In genomic region chr5:134747947-134748618, GRCm38 (mm10) we compare ENCODE assay signal across 9 mouse cellular contexts. TPM values are rescaled to one million over a fixed set of nuclear protein-coding genes. Genes with fewer than 3 reads are reported as not detected.
A peak's percentile ranks its signal among the peaks of the same experiment; 100 is the strongest.
DNase-seq lines count a peak whose midpoint lies in the region; ATAC-seq lines count a peak whose summit lies in the region.
"Had no signal": no experiment of that assay in that cellular context is flagged by ENCODE, and none has a peak within 500 bp of the region (broad histone marks: within the 10 kb centered on the region; RNA-seq: fewer than 3 reads in every experiment).

No protein-coding gene starts in this region.

- H3K9me3 ChIP-seq in intestine, embryonic 16.5 days (ENCODE audit: control insufficient read depth, low read length) = no peaks in the 10 kb centered on the region
- no peaks in the 10 kb centered on the region for H3K9me3 ChIP-seq in midbrain, embryonic 11.5 days (ENCODE audit: control insufficient read depth, low read length)
- H3K9me3 ChIP-seq in stomach, embryonic 15.5 days = no peaks in the 10 kb centered on the region

- H3K36me3 ChIP-seq in intestine, embryonic 16.5 days (ENCODE audit: control insufficient read depth, insufficient read depth, low read length) = no peaks in the 10 kb centered on the region
- no peaks in the 10 kb centered on the region for H3K36me3 ChIP-seq in midbrain, embryonic 11.5 days (ENCODE audit: control insufficient read depth, insufficient read depth, low read length)
- H3K36me3 ChIP-seq in stomach, embryonic 15.5 days = no peaks in the 10 kb centered on the region

- H3K4me2 ChIP-seq in intestine, embryonic 16.5 days (ENCODE audit: low read depth, low read length) = no peak overlapping the region; the same call in 1 of the 2 replicates
- peak overlapping the region; percentile 74 for H3K4me2 ChIP-seq in midbrain, embryonic 11.5 days
- H3K4me2 ChIP-seq in stomach, embryonic 15.5 days = peak overlapping the region; percentile 77; the same call in 1 of the 2 replicates

- ATAC-seq in granulocyte monocyte progenitor cell, adult 5-6 weeks (replicated peaks; ENCODE audit: poor library complexity, severe bottlenecking) = peak; percentile 75
- ATAC-seq in intestine, embryonic 16.5 days = no peak; the same call in 1 of the 2 replicates
- peak; percentile 41; the same call in 1 of the 2 replicates for ATAC-seq in midbrain, embryonic 11.5 days (ENCODE audit: low FRiP score)
- 0 out of 2 replicates have a peak, but pooled peaks have one; percentile 16 for ATAC-seq in stomach, embryonic 15.5 days (ENCODE audit: insufficient read depth, low FRiP score, low read depth)

- no peak overlapping the region for H3K4me3 ChIP-seq in intestine, embryonic 16.5 days (ENCODE audit: low read length)
- H3K4me3 ChIP-seq in midbrain, embryonic 11.5 days (ENCODE audit: low read depth, low read length) = no peak overlapping the region; the same call in 1 of the 2 replicates
- H3K4me3 ChIP-seq in stomach, embryonic 15.5 days (replicated peaks) = peak overlapping the region; percentile 53; the same call in 1 of the 2 replicates
- H3K4me3 ChIP-seq: erythroblast, embryonic 14.5 days had no signal

- H3K4me1 ChIP-seq in intestine, embryonic 16.5 days (ENCODE audit: control insufficient read depth, insufficient read depth, low read length) = peaks cover 21% of the 10 kb centered on the region
- H3K4me1 ChIP-seq in midbrain, embryonic 11.5 days (ENCODE audit: control insufficient read depth, insufficient read depth, low read length) = peaks cover 4% of the 10 kb centered on the region
- peaks cover 14% of the 10 kb centered on the region for H3K4me1 ChIP-seq in stomach, embryonic 15.5 days

- peak overlapping the region; percentile 52; the same call in 1 of the 2 replicates for H3K27ac ChIP-seq in intestine, embryonic 16.5 days (ENCODE audit: low read length)
- no peak overlapping the region for H3K27ac ChIP-seq in midbrain, embryonic 11.5 days (ENCODE audit: low read depth, low read length)
- H3K27ac ChIP-seq in stomach, embryonic 15.5 days = peak overlapping the region; percentile 89

- H3K9ac ChIP-seq in intestine, embryonic 16.5 days (ENCODE audit: low read depth, low read length) = 0 out of 2 replicates have a peak overlapping the region, but pooled peaks have one; percentile 75
- H3K9ac ChIP-seq in midbrain, embryonic 11.5 days (ENCODE audit: low read length) = no peak overlapping the region
- no peak overlapping the region for H3K9ac ChIP-seq in stomach, embryonic 15.5 days

- WGBS in intestine, embryonic 16.5 days = 51% methylated on average over 6 of the region's 6 CpGs
- WGBS in midbrain, embryonic 11.5 days = 58% methylated on average over 6 of the region's 6 CpGs
- 50% methylated on average over 6 of the region's 6 CpGs for WGBS in stomach, embryonic 15.5 days

- peak; percentile 78 for DNase-seq in 416B (ENCODE audit: low read depth)
- peak; percentile 63 to 66 for DNase-seq in adrenal gland, adult 18-20 months (ENCODE audit: low spot score in 2 of 2)
- DNase-seq in embryo, embryonic 10.5 days (ENCODE audit: low spot score) = peak; percentile 82
- peak; percentile 52 to 58 for DNase-seq in left cerebral cortex, postnatal 25 days (ENCODE audit: low spot score in 2 of 2)
- DNase-seq in midbrain, embryonic 11.5 days (ENCODE audit: low spot score, missing footprints) = peak; percentile 91

- intact Hi-C loops in left cerebral cortex, postnatal 25 days (cut with DNase I) = loop anchor here (1.0 to 5.0 kb wide), 2 partner anchors 153 to 219 kb away; no protein-coding TSS in a partner anchor

- H3K27me3 ChIP-seq in intestine, embryonic 16.5 days (replicated peaks; ENCODE audit: control insufficient read depth, insufficient read depth, low read length) = no peaks in the 10 kb centered on the region
- H3K27me3 ChIP-seq in midbrain, embryonic 11.5 days (ENCODE audit: control insufficient read depth, insufficient read depth, low read length) = no peaks in the 10 kb centered on the region
- H3K27me3 ChIP-seq in stomach, embryonic 15.5 days (replicated peaks) = no peaks in the 10 kb centered on the region

RNA-seq across cellular contexts. Expression of gene Eln, which starts 1.0 kb away (rescaled TPM):
- 10 to 100 TPM in 1 of 2 experiments, 1 to 10 TPM in 1; 9.0 to 18.1 TPM for total RNA-seq in adrenal gland, adult 18-20 months (2021)
- total RNA-seq in granulocyte monocyte progenitor cell, adult 5-6 weeks (2014; fragmentation: Nextera tagmentation) = not detected in 2 replicates
- total RNA-seq in granulocyte monocyte progenitor cell, adult 5-6 weeks (2017) = not detected in 2 replicates
- 50.5 and 65.8 TPM in 2 replicates for polyA plus RNA-seq in intestine, embryonic 16.5 days (2015; fragmentation: Nextera tagmentation; extraction: Ambion mirVana)
- 10 to 100 TPM; 22.5 to 27.1 TPM for total RNA-seq in left cerebral cortex, postnatal 25 days (2021)
- 1.1 and 2.0 TPM in 2 replicates for polyA plus RNA-seq in midbrain, embryonic 11.5 days (2014; fragmentation: Nextera tagmentation; extraction: Ambion mirVana)
- polyA plus RNA-seq in stomach, embryonic 15.5 days (2015; fragmentation: Nextera tagmentation; extraction: Ambion mirVana) = 88.3 and 92.2 TPM in 2 replicates
- polyA plus RNA-seq: erythroblast, embryonic 14.5 days had no signal

RNA-seq across cellular contexts. Expression of gene Limk1, which starts 59.7 kb away (rescaled TPM):
- total RNA-seq in adrenal gland, adult 18-20 months (2021) = 10 to 100 TPM; 20.2 to 21.9 TPM
- total RNA-seq in granulocyte monocyte progenitor cell, adult 5-6 weeks (2014; fragmentation: Nextera tagmentation) = 30.6 and 30.9 TPM in 2 replicates
- 11.4 and 13.6 TPM in 2 replicates for total RNA-seq in granulocyte monocyte progenitor cell, adult 5-6 weeks (2017)
- polyA plus RNA-seq in intestine, embryonic 16.5 days (2015; fragmentation: Nextera tagmentation; extraction: Ambion mirVana) = 3.4 and 3.8 TPM in 2 replicates
- 10 to 100 TPM; 58.7 to 60.1 TPM for total RNA-seq in left cerebral cortex, postnatal 25 days (2021)
- polyA plus RNA-seq in midbrain, embryonic 11.5 days (2014; fragmentation: Nextera tagmentation; extraction: Ambion mirVana) = 8.4 and 9.1 TPM in 2 replicates
- 5.9 TPM in 2 replicates for polyA plus RNA-seq in stomach, embryonic 15.5 days (2015; fragmentation: Nextera tagmentation; extraction: Ambion mirVana)

Comparison
In these comparisons a context has a peak if more than half of its experiments do, and no peak if none do; other contexts are left out.
1. RNA of gene Eln, which starts 1.0 kb away (total RNA-seq): 22.5 to 27.1 TPM in left cerebral cortex, postnatal 25 days and 9.0 to 18.1 TPM in adrenal gland, adult 18-20 months; not detected in granulocyte monocyte progenitor cell, adult 5-6 weeks; every median in the first group is over 4 times any median in the second.
2. Peak in every context shown above with its lines, with median percentiles within 50 percentile points of each other: DNase-seq.